Mouse (Mus musculus) spleen, adult 2 months (tissue): ENCODE data around the gene Xrcc4. TPM values are rescaled to one million over a fixed set of nuclear protein-coding genes. Genes with fewer than 3 reads are reported as not detected.

Source experiments
- DNase-seq, 2 experiments: peaks; one replicate each; pipeline versions ENCODE4 v3.0.0 to v3.0.0-alpha.2; 2012 to 2021; ENCODE audit warnings: low spot score in 2 of 2, low read depth in 1 of 2
- H3K27ac ChIP-seq: fragments of 200-500 bp; 2 replicates; pipeline ENCODE4 v1.5.1; 2012; ENCODE audit warnings: low read length, inconsistent platforms; ENCODE audit not compliant: insufficient read depth
- H3K27me3 ChIP-seq: fragments of 200-500 bp; 2 replicates; pipeline ENCODE4 v1.6.1; 2012; ENCODE audit warnings: mild to moderate bottlenecking, moderate library complexity, low read length, inconsistent platforms; ENCODE audit not compliant: control insufficient read depth, insufficient read depth
- H3K36me3 ChIP-seq: fragments of 200-500 bp; 2 replicates; pipeline ENCODE4 v1.6.1; 2012; ENCODE audit warnings: mild to moderate bottlenecking, low read length, inconsistent platforms; ENCODE audit not compliant: control insufficient read depth, insufficient read depth
- H3K4me1 ChIP-seq: fragments of 200-500 bp; 2 replicates; pipeline ENCODE4 v1.6.1; 2011; ENCODE audit warnings: inconsistent platforms; ENCODE audit not compliant: control insufficient read depth, insufficient read depth, insufficient read length
- H3K4me3 ChIP-seq: fragments of 200-500 bp; 2 replicates; pipeline ENCODE4 v1.5.1; 2011; ENCODE audit warnings: mild to moderate bottlenecking, inconsistent platforms; ENCODE audit not compliant: insufficient read depth, insufficient read length; ENCODE audit errors: extremely low read depth
- CTCF ChIP-seq: fragments of 200-500 bp; IDR thresholded peaks from 2 replicates; pipeline ENCODE4 v1.5.1; 2011; ENCODE audit warnings: mild to moderate bottlenecking, inconsistent platforms; ENCODE audit not compliant: insufficient read depth, insufficient read length, insufficient replicate concordance; ENCODE audit errors: extremely low read depth
- POLR2A ChIP-seq: fragments of 200-500 bp; IDR thresholded peaks from 2 replicates; pipeline ENCODE4 v1.6.1; 2011; ENCODE audit warnings: low read depth, low read length, inconsistent platforms
- WGBS: fragments of 180-500 bp; shearing (Covaris S2); methylation state at CpG from one replicate; pipeline ENCODE4 v1.1.7; 2018; 5-methylcytosine and 5-hydroxymethylcytosine counted together
- polyA plus RNA-seq: library from polyadenylated mRNA; depleted of rRNA; stranded (reverse); fragments of >200 nt; gene quantifications from 2 replicates; pipeline ENCODE4 v1.2.3, GENCODE M21; 2012

Gene Xrcc4
- polyA plus RNA-seq, 1 experiment, result 0.28 TPM

DNA sequence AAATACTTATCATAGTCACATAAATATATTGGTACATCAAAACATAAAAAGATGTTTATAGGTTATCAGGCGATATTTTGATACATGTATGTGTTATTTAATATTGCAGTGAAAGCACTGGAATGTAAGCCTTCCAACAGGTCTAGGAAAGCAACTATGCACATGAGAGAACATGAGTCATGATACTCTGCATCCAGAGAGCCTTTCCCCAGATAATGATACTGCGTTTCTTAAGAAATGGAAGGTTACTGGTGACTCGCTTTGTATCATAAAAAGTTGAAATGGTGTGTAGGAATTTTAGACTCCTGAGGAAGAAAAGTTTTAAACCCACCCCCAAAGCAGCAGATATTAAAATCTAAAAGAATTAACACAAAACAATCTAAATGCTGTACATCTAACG is 190.3 kb downstream of the Xrcc4 start:
- H3K4me3 ChIP-seq, result no peak overlapping the region
- no peak for TF ChIP-seq CTCF
- no peak for TF ChIP-seq POLR2A
- 91% methylated on average over 4 of the region's 4 CpGs for WGBS
- H3K27me3 ChIP-seq, result no peaks in the 10 kb centered on the region
- no peaks in the 10 kb centered on the region for H3K36me3 ChIP-seq
- DNase-seq, result no peak
- no peak overlapping the region for H3K27ac ChIP-seq
- no peaks in the 10 kb centered on the region for H3K4me1 ChIP-seq

- H3K4me1 ChIP-seq, result no peaks in the 10 kb centered on the region
- H3K4me3 ChIP-seq, result no peak overlapping the region
- no peak overlapping the region for H3K27ac ChIP-seq
- 90% methylated on average over 4 of the region's 4 CpGs for WGBS
- no peaks in the 10 kb centered on the region for H3K27me3 ChIP-seq
- no peak for DNase-seq
- TF ChIP-seq POLR2A (no peak), CTCF (no peak)
- H3K36me3 ChIP-seq, result no peaks in the 10 kb centered on the region
Observed at GRCm38 (mm10) chr13:89892140-89892539, 197.3 kb downstream of the Xrcc4 start.

GRCm38 (mm10) chr13:89890159-89890558 is 199.2 kb downstream of the Xrcc4 start:
- Histone ChIP-seq H3K27me3 (no peaks in the 10 kb centered on the region), H3K4me1 (no peaks in the 10 kb centered on the region), H3K27ac (no peak overlapping the region), H3K36me3 (no peaks in the 10 kb centered on the region), H3K4me3 (no peak overlapping the region)
- DNase-seq, result no peak
- 89% methylated on average over 1 of the region's 1 CpGs for WGBS
- no peak for TF ChIP-seq POLR2A
- TF ChIP-seq CTCF, result no peak

GRCm38 (mm10) chr13:89889074-89889473 is 200.3 kb downstream of the Xrcc4 start:
- H3K27ac ChIP-seq, result no peak overlapping the region
- WGBS, result 35% methylated on average over 5 of the region's 5 CpGs
- DNase-seq, result peak in 1 of 2 experiments; percentile 7
- H3K4me1 ChIP-seq, result no peaks in the 10 kb centered on the region
- no peak overlapping the region for H3K4me3 ChIP-seq
- no peaks in the 10 kb centered on the region for H3K27me3 ChIP-seq
- H3K36me3 ChIP-seq, result no peaks in the 10 kb centered on the region
- no peak for TF ChIP-seq CTCF
- TF ChIP-seq POLR2A, result no peak

DNA sequence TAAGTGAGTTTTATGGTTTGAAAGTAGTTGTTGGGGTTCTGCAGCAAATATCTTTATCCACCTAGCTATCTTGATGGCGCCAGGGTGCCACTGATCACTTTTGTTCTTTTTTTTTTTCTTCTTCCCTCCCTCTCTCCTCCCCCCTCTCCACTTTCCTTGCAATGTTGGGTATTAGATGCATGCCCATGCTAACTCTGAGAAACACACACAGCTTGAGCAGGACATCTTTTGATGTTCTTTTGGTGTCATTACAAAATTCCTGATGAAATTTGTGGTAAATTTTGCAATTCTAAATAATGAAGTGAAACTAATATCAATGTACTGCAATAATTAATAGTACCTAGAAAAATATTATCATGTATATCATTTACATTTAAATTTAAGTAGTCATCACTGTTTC is 205.9 kb downstream of the Xrcc4 start:
- no peaks in the 10 kb centered on the region for H3K4me1 ChIP-seq
- no peak overlapping the region for H3K4me3 ChIP-seq
- no peak overlapping the region for H3K27ac ChIP-seq
- no peaks in the 10 kb centered on the region for H3K27me3 ChIP-seq
- DNase-seq, result no peak
- no peaks in the 10 kb centered on the region for H3K36me3 ChIP-seq
- WGBS, result 84% methylated on average over 1 of the region's 1 CpGs
- no peak for TF ChIP-seq POLR2A
- TF ChIP-seq CTCF, result no peak

- H3K27ac ChIP-seq, result no peak overlapping the region
- no peaks in the 10 kb centered on the region for H3K36me3 ChIP-seq
- 84% methylated on average over 2 of the region's 2 CpGs for WGBS
- no peak for TF ChIP-seq CTCF
- no peak for TF ChIP-seq POLR2A
- no peaks in the 10 kb centered on the region for H3K4me1 ChIP-seq
- H3K27me3 ChIP-seq, result no peaks in the 10 kb centered on the region
- no peak overlapping the region for H3K4me3 ChIP-seq
- DNase-seq, result no peak
Observed at GRCm38 (mm10) chr13:89881281-89881680, 208.1 kb downstream of the Xrcc4 start.

- no peak for TF ChIP-seq CTCF
- no peak for TF ChIP-seq POLR2A
- Histone ChIP-seq H3K4me1 (no peaks in the 10 kb centered on the region), H3K27me3 (no peaks in the 10 kb centered on the region), H3K36me3 (no peaks in the 10 kb centered on the region), H3K27ac (no peak overlapping the region), H3K4me3 (no peak overlapping the region)
- no peak for DNase-seq
- WGBS, result 93% methylated on average over 10 of the region's 10 CpGs
Observed at GRCm38 (mm10) chr13:89878832-89879468, 210.5 kb downstream of the Xrcc4 start.
